Mouse (Mus musculus) heart, embryonic 14.5 days (tissue): ENCODE measurements around the gene Abcc12. TPM values are rescaled to one million over a fixed set of nuclear protein-coding genes. Genes with fewer than 3 reads are reported as not detected.

Source experiments
- ATAC-seq: fragments of 200-750 bp; cut with Nextera tagmentation; 2 replicates; pipeline ENCODE4 v1.8.0; 2017; ENCODE audit warnings: low read depth, moderate TSS enrichment; ENCODE audit not compliant: insufficient number of reproducible peaks, insufficient read depth, low FRiP score
- H3K27ac ChIP-seq, 2 experiments: fragments of 200-500 bp in 1 of 2; fragments of 300-500 bp in 1 of 2; sonication (generic) in 1 of 2; replicated peaks in 1 of 2; 2 replicates each; pipeline ENCODE4 v1.5.1; 2012 to 2014; ENCODE audit warnings: low read depth in 2 of 2, low read length in 2 of 2, control low read depth in 1 of 2, mild to moderate bottlenecking in 1 of 2, mixed read lengths in 1 of 2; ENCODE audit not compliant: control insufficient read depth in 1 of 2, insufficient read depth in 1 of 2
- H3K27me3 ChIP-seq: fragments of 300-500 bp; sonication (generic); 2 replicates; pipeline ENCODE4 v1.6.1; 2014; ENCODE audit warnings: mild to moderate bottlenecking, low read length, control low read depth; ENCODE audit not compliant: control insufficient read depth, insufficient read depth
- H3K36me3 ChIP-seq: fragments of 300-500 bp; sonication (generic); 2 replicates; pipeline ENCODE4 v1.6.1; 2014; ENCODE audit warnings: mild to moderate bottlenecking, control low read depth, low read length, mixed read lengths; ENCODE audit not compliant: control insufficient read depth, insufficient read depth
- H3K4me1 ChIP-seq, 2 experiments: fragments of 200-500 bp in 1 of 2; fragments of 300-500 bp in 1 of 2; sonication (generic) in 1 of 2; 2 replicates each; pipeline ENCODE4 v1.6.1; 2012 to 2014; ENCODE audit warnings: low read length in 2 of 2, control low read depth in 1 of 2, mixed read lengths in 1 of 2; ENCODE audit not compliant: control insufficient read depth in 2 of 2, insufficient read depth in 2 of 2
- H3K4me2 ChIP-seq: fragments of 300-500 bp; sonication (generic); 2 replicates; pipeline ENCODE4 v1.6.1; 2014; ENCODE audit warnings: mild to moderate bottlenecking, low read length
- H3K4me3 ChIP-seq, 2 experiments: fragments of 200-500 bp in 1 of 2; fragments of 300-500 bp in 1 of 2; sonication (generic) in 1 of 2; 2 replicates each; pipeline ENCODE4 v1.5.1; 2012 to 2014; ENCODE audit warnings: low read length in 2 of 2, mild to moderate bottlenecking in 2 of 2, control low read depth in 1 of 2, low read depth in 1 of 2, moderate library complexity in 1 of 2; ENCODE audit not compliant: control insufficient read depth in 1 of 2, insufficient read depth in 1 of 2
- H3K9ac ChIP-seq: fragments of 300-500 bp; sonication (generic); 2 replicates; pipeline ENCODE4 v1.6.1; 2014; ENCODE audit warnings: mild to moderate bottlenecking, low read length
- H3K9me3 ChIP-seq: fragments of 300-500 bp; sonication (generic); 2 replicates; pipeline ENCODE4 v1.6.1; 2016; ENCODE audit warnings: low read length, control low read depth; ENCODE audit not compliant: control insufficient read depth
- WGBS: fragments of 180-500 bp; shearing (Covaris S2); extraction: QIAGEN DNeasy Blood & Tissue Kit; methylation state at CpG from one replicate; pipeline ENCODE4 v1.1.7; 2014; 5-methylcytosine and 5-hydroxymethylcytosine counted together
- polyA plus RNA-seq: library from polyadenylated mRNA; unstranded; fragments of >200 nt; fragmentation: Nextera tagmentation; extraction: Ambion mirVana; gene quantifications from 2 replicates; pipeline ENCODE4 v1.2.1, GENCODE M21; 2014

Gene Abcc12
- polyA plus RNA-seq, 1 experiment from 2014 or later: not detected

- H3K4me2 ChIP-seq: no peak overlapping the region
- H3K36me3 ChIP-seq: no peaks in the 10 kb centered on the region
- H3K27me3 ChIP-seq: no peaks in the 10 kb centered on the region
- H3K4me3 ChIP-seq: no peak overlapping the region
- WGBS: 86% methylated on average over 4 of the region's 4 CpGs
- H3K9ac ChIP-seq: no peak overlapping the region
- H3K9me3 ChIP-seq: no peaks in the 10 kb centered on the region
- no peak overlapping the region for H3K27ac ChIP-seq
- ATAC-seq: no peak
- H3K4me1 ChIP-seq: no peaks in the 10 kb centered on the region
These were observed 130.5 kb downstream of the Abcc12 start for GRCm38 (mm10) chr8:86449870-86450515.

GRCm38 (mm10) chr8:86445516-86445915 lies 135.0 kb downstream of the Abcc12 start:
- Histone ChIP-seq H3K36me3 (no peaks in the 10 kb centered on the region), H3K4me2 (no peak overlapping the region), H3K9me3 (no peaks in the 10 kb centered on the region), H3K4me1 (no peaks in the 10 kb centered on the region), H3K4me3 (no peak overlapping the region), H3K9ac (no peak overlapping the region), H3K27me3 (no peaks in the 10 kb centered on the region), H3K27ac (no peak overlapping the region)
- ATAC-seq: no peak
- WGBS: 73% methylated on average over 4 of the region's 4 CpGs

- no peak for ATAC-seq
- Histone ChIP-seq H3K36me3 (no peaks in the 10 kb centered on the region), H3K27ac (no peak overlapping the region), H3K4me3 (no peak overlapping the region), H3K27me3 (no peaks in the 10 kb centered on the region), H3K4me1 (no peaks in the 10 kb centered on the region), H3K9ac (no peak overlapping the region), H3K4me2 (no peak overlapping the region), H3K9me3 (no peaks in the 10 kb centered on the region)
- WGBS: 95% methylated on average over 2 of the region's 2 CpGs
These were observed 136.7 kb downstream of the Abcc12 start for GRCm38 (mm10) chr8:86443744-86444143.

GRCm38 (mm10) chr8:86438983-86439299 lies 141.5 kb downstream of the Abcc12 start:
- no peaks in the 10 kb centered on the region for H3K36me3 ChIP-seq
- H3K27ac ChIP-seq: no peak overlapping the region
- no peak overlapping the region for H3K9ac ChIP-seq
- WGBS: 83% methylated on average over 3 of the region's 3 CpGs
- no peaks in the 10 kb centered on the region for H3K9me3 ChIP-seq
- no peak for ATAC-seq
- H3K4me3 ChIP-seq: no peak overlapping the region
- H3K4me1 ChIP-seq: no peaks in the 10 kb centered on the region
- H3K27me3 ChIP-seq: no peaks in the 10 kb centered on the region
- H3K4me2 ChIP-seq: no peak overlapping the region

- Histone ChIP-seq H3K36me3 (no peaks in the 10 kb centered on the region), H3K9ac (no peak overlapping the region), H3K27me3 (no peaks in the 10 kb centered on the region), H3K27ac (no peak overlapping the region), H3K4me3 (no peak overlapping the region), H3K4me1 (no peaks in the 10 kb centered on the region), H3K4me2 (no peak overlapping the region), H3K9me3 (no peaks in the 10 kb centered on the region)
- ATAC-seq: no peak
- 54% methylated on average over 5 of the region's 5 CpGs for WGBS
These were observed 142.1 kb downstream of the Abcc12 start for GRCm38 (mm10) chr8:86438133-86438982.

- Histone ChIP-seq H3K4me3 (no peak overlapping the region), H3K4me1 (no peaks in the 10 kb centered on the region), H3K9me3 (no peaks in the 10 kb centered on the region), H3K27ac (no peak overlapping the region), H3K4me2 (no peak overlapping the region), H3K27me3 (no peaks in the 10 kb centered on the region), H3K36me3 (no peaks in the 10 kb centered on the region), H3K9ac (no peak overlapping the region)
- ATAC-seq: no peak
- 48% methylated on average over 1 of the region's 1 CpGs for WGBS
These were observed 143.1 kb downstream of the Abcc12 start for GRCm38 (mm10) chr8:86437418-86437817.
